11 mouse cellular contexts compared by ENCODE assay signal in genomic region chr8:72308276-72308675, GRCm38 (mm10). TPM values are rescaled to one million over a fixed set of nuclear protein-coding genes. Genes with fewer than 3 reads are reported as not detected.
DNase-seq lines count a peak whose midpoint lies in the region; ATAC-seq and TF ChIP-seq lines count a peak whose summit lies in the region.
"Had no signal": no experiment of that assay in that cellular context is flagged by ENCODE, and none has a peak within 500 bp of the region (broad histone marks: within the 10 kb centered on the region; RNA-seq: fewer than 3 reads in every experiment).

No protein-coding gene starts in this region.

- H3K36me3 ChIP-seq in liver, embryonic 12.5 days = no peaks in the 10 kb centered on the region
- no peaks in the 10 kb centered on the region for H3K36me3 ChIP-seq in lung, embryonic 14.5 days (ENCODE audit: insufficient read depth)
- H3K36me3 ChIP-seq: limb, embryonic 15.5 days; neural tube, embryonic 13.5 days had no signal

- no peak overlapping the region for H3K9ac ChIP-seq in liver, embryonic 12.5 days
- H3K9ac ChIP-seq in lung, embryonic 14.5 days = no peak overlapping the region
- H3K9ac ChIP-seq: limb, embryonic 15.5 days; neural tube, embryonic 13.5 days had no signal

- H3K9me3 ChIP-seq in liver, embryonic 12.5 days (replicated peaks) = no peaks in the 10 kb centered on the region
- H3K9me3 ChIP-seq in lung, embryonic 14.5 days (ENCODE audit: low read depth, low read length) = no peaks in the 10 kb centered on the region
- H3K9me3 ChIP-seq: limb, embryonic 15.5 days; neural tube, embryonic 13.5 days had no signal

- no peak for ATAC-seq in liver, embryonic 12.5 days
- ATAC-seq in lung, embryonic 14.5 days (ENCODE audit: insufficient read depth) = 0 out of 2 replicates have a peak, but pooled peaks have one; percentile 13

- TF ChIP-seq CTCF in lung, embryonic 14.5 days (IDR thresholded peaks at IDR 0.05; ENCODE audit: low read depth) = no peak

- 58% methylated on average over 6 of the region's 6 CpGs for WGBS in liver, embryonic 12.5 days (ENCODE audit: insufficient replicate concordance)
- 37% methylated on average over 6 of the region's 6 CpGs for WGBS in lung, embryonic 14.5 days

- no peak overlapping the region for H3K4me2 ChIP-seq in liver, embryonic 12.5 days
- H3K4me2 ChIP-seq in lung, embryonic 14.5 days = no peak overlapping the region
- H3K4me2 ChIP-seq: limb, embryonic 15.5 days; neural tube, embryonic 13.5 days had no signal

- peak; percentile 48 to 61 for DNase-seq in adrenal gland, adult (ENCODE audit: inconsistent age in 2 of 2, low spot score in 1 of 2)
- no peak for DNase-seq in adrenal gland, adult 8-10 months
- peak; percentile 40 for DNase-seq in liver
- peak; percentile 65 to 78 for DNase-seq in heart, postnatal 10 days
- DNase-seq in lung, embryonic 14.5 days = peak; percentile 61
- DNase-seq in spleen, adult 18-20 months = no peak
- DNase-seq in left cerebral cortex, adult 18-20 months (ENCODE audit: low spot score in 2 of 2) = no peak
- DNase-seq: thymus, adult 18-20 months had no signal

- intact Hi-C loops in heart, postnatal 10 days (cut with DNase I) = no loop called here

- peaks cover 8% of the 10 kb centered on the region for H3K4me1 ChIP-seq in liver, embryonic 12.5 days
- no peaks in the 10 kb centered on the region for H3K4me1 ChIP-seq in lung, embryonic 14.5 days (ENCODE audit: insufficient read depth)

- H3K27ac ChIP-seq in liver, embryonic 12.5 days = no peak overlapping the region
- peak overlapping the region; percentile 19; the same call in 1 of the 2 replicates for H3K27ac ChIP-seq in lung, embryonic 14.5 days (ENCODE audit: low read depth)
- H3K27ac ChIP-seq: limb, embryonic 15.5 days; neural tube, embryonic 13.5 days had no signal

- no peak overlapping the region for H3K4me3 ChIP-seq in liver, embryonic 12.5 days
- H3K4me3 ChIP-seq in lung, embryonic 14.5 days (ENCODE audit: low read depth, low read length) = no peak overlapping the region
- H3K4me3 ChIP-seq: limb, embryonic 15.5 days; neural tube, embryonic 13.5 days had no signal

- H3K27me3 ChIP-seq in liver, embryonic 12.5 days (replicated peaks) = peaks cover 7% of the 10 kb centered on the region
- H3K27me3 ChIP-seq in lung, embryonic 14.5 days (ENCODE audit: insufficient read depth, low read length) = no peaks in the 10 kb centered on the region
- H3K27me3 ChIP-seq: limb, embryonic 15.5 days; neural tube, embryonic 13.5 days had no signal

RNA-seq across cellular contexts. Expression of gene Gm10282, which starts 3.2 kb away (rescaled TPM):
- total RNA-seq in adrenal gland, adult 8-10 months (2022) = 1 to 10 TPM; 4.5 to 9.5 (median 7.9) TPM
- polyA plus RNA-seq in liver, embryonic 12.5 days (2016; fragmentation: Nextera tagmentation; extraction: Ambion mirVana) = 10.1 and 10.3 TPM in 2 replicates
- 10 to 100 TPM; 15.9 to 19.4 TPM for total RNA-seq in heart, postnatal 10 days (2021)
- 38.2 TPM in 2 replicates for polyA plus RNA-seq in lung, embryonic 14.5 days (2014; fragmentation: Nextera tagmentation; extraction: Ambion mirVana)
- total RNA-seq in left cerebral cortex, adult 18-20 months (2021) = 1 to 10 TPM; 2.8 to 4.2 TPM

RNA-seq across cellular contexts. Expression of gene Klf2, which starts 10.6 kb away (rescaled TPM):
- total RNA-seq in adrenal gland, adult 8-10 months (2022) = 10 to 100 TPM; 30.7 to 44.2 (median 36.5) TPM
- 5.7 and 6.0 TPM in 2 replicates for polyA plus RNA-seq in liver, embryonic 12.5 days (2016; fragmentation: Nextera tagmentation; extraction: Ambion mirVana)
- total RNA-seq in heart, postnatal 10 days (2021) = 10 to 100 TPM; 69.7 to 82.8 TPM
- polyA plus RNA-seq in lung, embryonic 14.5 days (2014; fragmentation: Nextera tagmentation; extraction: Ambion mirVana) = 14.3 and 15.2 TPM in 2 replicates
- total RNA-seq in left cerebral cortex, adult 18-20 months (2021) = 10 to 100 TPM; 15.2 to 23.6 TPM

Comparison
In these comparisons a context has a peak if more than half of its experiments do, and no peak if none do; other contexts are left out.
1. DNase-seq: peak in adrenal gland, adult (2 of 2), liver (single experiment), heart, postnatal 10 days (2 of 2) and lung, embryonic 14.5 days (single experiment); none in adrenal gland, adult 8-10 months (single experiment), spleen, adult 18-20 months (0 of 2) and left cerebral cortex, adult 18-20 months (0 of 2).